Mouse (Mus musculus): ENCODE data around the gene Mab21l2. TPM values are rescaled to one million over a fixed set of nuclear protein-coding genes. Genes with fewer than 3 reads are reported as not detected.

Mab21l2 gene
- total RNA-seq, 2 experiments from 2014 or later = 0.17 TPM; not detected in 1

- no peak for DNase-seq
- Histone ChIP-seq H3K27ac (no peak overlapping the region), H3K4me3 (no peak overlapping the region)
- intact Hi-C loops (cut with DNase I) = loop anchor here (2.0 kb wide), 1 partner anchor 74 kb away; no protein-coding TSS in a partner anchor
- TF ChIP-seq CTCF (IDR thresholded peaks at IDR 0.05) = no peak
Observed at GRCm38 (mm10) chr3:86522880-86523505, 25.4 kb downstream of the Mab21l2 start.

GRCm38 (mm10) chr3:86518506-86519109 lies 29.8 kb downstream of the Mab21l2 start:
- no peak for TF ChIP-seq CTCF (IDR thresholded peaks at IDR 0.05)
- Histone ChIP-seq H3K27ac (no peak overlapping the region), H3K4me3 (no peak overlapping the region)
- intact Hi-C loops (cut with DNase I) = no loop called here
- no peak for DNase-seq

- no peak overlapping the region for H3K27ac ChIP-seq
- H3K4me3 ChIP-seq = no peak overlapping the region
- intact Hi-C loops (cut with DNase I) = no loop called here
- no peak for DNase-seq
- no peak for TF ChIP-seq CTCF (IDR thresholded peaks at IDR 0.05)
Observed at GRCm38 (mm10) chr3:86500586-86500985, 47.8 kb downstream of the Mab21l2 start.

All from gastrocnemius, adult 2 months (tissue).